Mouse (Mus musculus): ENCODE data around the gene BC030870. TPM values are rescaled to one million over a fixed set of nuclear protein-coding genes. Genes with fewer than 3 reads are reported as not detected.
"Not testable (repeated sequence)": the region's sequence is repeated elsewhere in the genome, so short reads cannot be mapped to it uniquely, and the experiment has no call there.

Gene BC030870
- polyA plus RNA-seq (2015; fragmentation: Nextera tagmentation; extraction: Ambion mirVana) = 0.10 TPM in 1 of 2 replicates, not detected in the other

DNA sequence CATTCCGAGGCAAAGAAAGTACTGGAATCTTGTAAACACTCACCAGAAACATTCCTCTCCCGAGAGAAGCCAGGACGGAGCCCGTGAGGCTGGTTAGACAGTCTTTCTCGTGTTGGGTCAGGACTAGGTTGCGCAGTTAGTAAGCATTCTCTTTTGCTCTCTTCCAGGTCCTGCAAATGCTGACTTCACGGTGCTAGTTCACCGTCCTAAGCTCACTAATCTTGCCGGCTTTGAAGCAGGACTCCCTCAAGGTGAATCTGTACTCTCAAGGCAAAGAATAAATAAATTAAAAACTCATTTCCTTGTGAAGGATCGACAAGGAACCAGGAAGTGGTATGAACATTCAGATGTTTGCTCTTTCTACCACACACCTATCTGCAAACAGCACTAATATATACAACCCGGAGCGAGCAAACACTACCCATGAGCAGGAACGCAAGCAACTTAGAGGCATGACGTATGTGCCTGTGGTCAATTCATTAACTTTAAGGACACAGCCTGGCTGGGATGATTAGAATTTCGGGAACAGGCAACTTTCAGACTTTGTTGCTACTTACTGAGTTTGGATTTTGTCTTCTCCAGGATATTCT, at the start of gene BC030870:
Gene BC030870, minus strand, starts transcription at position 365 of the 590 bp plus-strand sequence.
- no peak within 1 kb of the TSS for H3K4me2 ChIP-seq
- no peak within 1 kb of the TSS for H3K4me3 ChIP-seq (replicated peaks)
- 65% methylated on average over 15 of the region's 15 CpGs for WGBS (ENCODE audit: insufficient replicate concordance)
- H3K4me1 ChIP-seq (replicated peaks) = no peaks in the 10 kb centered on the region
- 0 out of 2 replicates have a peak, but pooled peaks cover 2% of the 10 kb centered on the region for H3K9me3 ChIP-seq (replicated peaks)
- H3K27me3 ChIP-seq = no peaks in the 10 kb centered on the region
- no peaks in the 10 kb centered on the region for H3K36me3 ChIP-seq (replicated peaks)
- no peak within 1 kb of the TSS for H3K27ac ChIP-seq (replicated peaks)
- H3K9ac ChIP-seq = no peak within 1 kb of the TSS
- no peak for ATAC-seq (ENCODE audit: insufficient read depth)

DNA sequence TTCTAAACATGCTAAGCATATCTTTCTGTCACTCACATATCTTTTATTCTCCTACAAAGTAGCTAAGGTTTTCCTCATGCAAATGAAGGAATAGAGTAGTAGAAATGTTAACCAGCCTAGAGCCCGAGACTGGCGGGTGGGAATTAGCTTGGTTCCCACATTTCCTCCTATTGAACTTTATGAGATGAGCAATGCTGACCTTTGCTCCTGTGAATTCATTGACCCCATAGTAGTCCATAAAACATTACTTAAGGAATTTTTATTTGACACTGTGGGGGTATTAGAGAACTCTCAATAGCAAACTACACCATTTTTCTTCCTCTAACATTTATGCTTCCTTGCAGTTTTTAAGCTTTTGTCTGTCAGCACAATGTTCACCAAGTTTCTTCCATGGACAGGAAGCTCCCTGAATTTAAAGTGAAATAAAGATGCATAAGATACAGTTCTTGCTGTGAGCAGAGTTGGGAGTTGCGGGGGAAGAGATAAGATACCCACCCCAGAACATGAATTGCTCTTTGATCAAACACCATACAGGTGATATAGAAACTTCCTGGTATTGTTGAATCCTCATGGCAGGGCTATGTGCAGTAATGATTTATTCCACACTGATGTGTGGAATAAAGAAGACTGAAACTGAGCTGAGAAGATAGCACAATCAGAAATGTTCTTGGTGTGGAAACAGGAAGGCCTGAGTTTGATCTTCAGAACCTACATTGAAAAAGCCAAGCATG, 45.5 kb upstream of the BC030870 start:
- Histone ChIP-seq H3K36me3 (replicated peaks) (no peaks in the 10 kb centered on the region), H3K4me2 (no peak overlapping the region), H3K9ac (no peak overlapping the region), H3K4me1 (replicated peaks) (no peaks in the 10 kb centered on the region), H3K27ac (replicated peaks) (no peak overlapping the region), H3K9me3 (replicated peaks) (no peaks in the 10 kb centered on the region), H3K4me3 (replicated peaks) (no peak overlapping the region), H3K27me3 (no peaks in the 10 kb centered on the region)
- no peak for ATAC-seq (ENCODE audit: insufficient read depth)
- WGBS (ENCODE audit: insufficient replicate concordance) = 46% methylated on average over 3 of the region's 3 CpGs

DNA sequence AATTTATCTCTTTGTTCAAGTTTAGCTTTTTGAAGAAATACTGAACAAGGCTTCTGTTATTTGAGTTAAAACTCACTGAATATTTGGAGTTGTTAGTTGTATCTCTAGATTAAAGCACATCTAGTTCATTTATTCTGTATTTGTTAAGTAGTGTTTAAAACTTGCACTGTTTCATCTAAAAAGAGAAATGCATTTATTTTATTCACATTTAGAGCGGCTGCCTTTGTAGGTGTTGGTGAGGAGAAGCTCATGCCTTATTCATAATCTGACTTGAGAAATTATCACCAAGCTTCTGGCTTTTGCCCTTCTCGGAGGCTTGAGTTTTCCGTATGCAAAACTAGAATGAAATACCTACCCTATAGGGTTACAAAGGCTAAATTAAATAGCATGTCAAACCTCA, 39.8 kb upstream of the BC030870 start:
- no peaks in the 10 kb centered on the region for H3K4me1 ChIP-seq (replicated peaks)
- H3K4me2 ChIP-seq = no peak overlapping the region
- H3K4me3 ChIP-seq (replicated peaks) = no peak overlapping the region
- WGBS (ENCODE audit: insufficient replicate concordance) = 75% methylated on average over 3 of the region's 3 CpGs
- no peaks in the 10 kb centered on the region for H3K36me3 ChIP-seq (replicated peaks)
- ATAC-seq (ENCODE audit: insufficient read depth) = no peak
- no peaks in the 10 kb centered on the region for H3K27me3 ChIP-seq
- no peak overlapping the region for H3K9ac ChIP-seq
- H3K27ac ChIP-seq (replicated peaks) = no peak overlapping the region
- H3K9me3 ChIP-seq (replicated peaks) = no peaks in the 10 kb centered on the region

DNA sequence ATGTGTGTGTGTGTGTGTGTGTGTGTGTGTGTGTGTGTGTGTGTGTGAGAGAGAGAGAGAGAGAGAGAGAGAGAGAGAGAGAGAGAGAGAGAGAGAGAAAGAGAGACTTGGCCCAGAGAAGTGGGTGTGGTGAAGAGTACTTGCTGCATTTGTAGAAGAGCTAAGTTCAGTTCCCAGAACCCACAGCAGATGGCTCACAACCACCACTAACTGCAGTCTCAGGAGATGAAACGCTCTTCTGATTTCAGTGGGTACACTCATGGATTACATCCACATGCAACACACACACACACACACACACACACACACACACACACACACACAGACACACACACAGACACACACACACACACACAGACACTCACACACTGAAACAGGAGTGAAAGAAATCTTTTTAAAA, 31.3 kb upstream of the BC030870 start:
- H3K4me2 ChIP-seq; H3K4me1 ChIP-seq (replicated peaks); H3K9ac ChIP-seq; H3K27ac ChIP-seq (replicated peaks); H3K36me3 ChIP-seq (replicated peaks); H3K9me3 ChIP-seq (replicated peaks); H3K27me3 ChIP-seq; ATAC-seq (ENCODE audit: insufficient read depth); H3K4me3 ChIP-seq (replicated peaks): not testable (repeated sequence)
- 42% methylated on average over 1 of the region's 1 CpGs for WGBS (ENCODE audit: insufficient replicate concordance)

DNA sequence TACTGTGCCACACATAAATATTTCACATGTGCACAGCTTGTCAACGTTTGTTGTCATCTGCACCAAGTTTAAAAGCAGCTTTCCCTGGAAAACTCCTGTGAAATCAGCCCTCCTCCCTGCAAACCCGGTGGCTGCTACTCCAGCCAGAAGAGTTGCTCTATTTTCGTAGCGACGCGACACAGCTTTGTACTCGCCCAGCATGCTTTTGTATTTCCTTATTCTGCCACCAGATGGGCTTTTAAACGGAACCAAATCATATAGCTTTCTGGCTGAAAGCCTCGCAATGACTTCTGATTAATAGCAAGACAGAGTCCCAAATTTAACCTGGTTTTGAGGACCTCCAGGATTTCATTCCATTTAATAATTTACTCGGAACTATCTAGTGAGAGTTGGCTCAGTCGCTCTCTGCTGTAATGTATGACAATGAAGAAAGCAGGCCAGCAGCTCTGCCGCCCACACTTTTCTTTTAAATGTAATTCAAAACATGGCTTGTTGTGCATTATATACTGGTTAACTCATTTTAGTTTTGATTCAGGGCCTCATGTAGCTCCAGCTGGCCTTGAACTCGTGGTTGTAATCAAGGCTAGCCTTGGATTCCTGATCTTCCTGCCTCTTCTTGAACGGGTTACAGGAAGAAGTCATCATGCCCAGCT, 29.9 kb upstream of the BC030870 start:
- no peak for ATAC-seq (ENCODE audit: insufficient read depth)
- Histone ChIP-seq H3K36me3 (replicated peaks) (no peaks in the 10 kb centered on the region), H3K4me2 (no peak overlapping the region), H3K9ac (no peak overlapping the region), H3K9me3 (replicated peaks) (0 out of 2 replicates have a peak, but pooled peaks cover 7% of the 10 kb centered on the region), H3K4me1 (replicated peaks) (no peaks in the 10 kb centered on the region), H3K4me3 (replicated peaks) (no peak overlapping the region), H3K27me3 (no peaks in the 10 kb centered on the region), H3K27ac (replicated peaks) (no peak overlapping the region)
- WGBS (ENCODE audit: insufficient replicate concordance) = 61% methylated on average over 14 of the region's 14 CpGs

DNA sequence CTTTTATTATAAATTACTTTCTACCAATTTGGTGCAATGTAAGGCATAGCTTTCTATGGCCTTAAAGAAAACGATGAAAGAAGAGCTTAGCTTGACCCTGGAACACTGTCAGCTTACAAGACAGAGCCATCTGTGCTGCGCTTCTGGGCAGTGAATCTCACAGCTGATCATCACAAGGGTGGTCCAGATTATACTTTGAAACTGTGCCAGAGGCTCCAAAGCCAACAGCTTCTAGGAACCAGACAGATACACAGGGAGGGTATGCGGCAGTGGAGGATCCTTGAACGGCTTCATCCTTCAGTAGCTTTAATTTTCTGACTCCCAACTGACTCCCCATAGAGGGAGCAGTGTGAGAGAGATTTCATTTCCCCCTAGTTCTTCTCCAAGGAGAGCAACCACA, 28.5 kb upstream of the BC030870 start:
- H3K27me3 ChIP-seq = no peaks in the 10 kb centered on the region
- WGBS (ENCODE audit: insufficient replicate concordance) = 79% methylated on average over 4 of the region's 4 CpGs
- 0 out of 2 replicates have a peak, but pooled peaks cover 7% of the 10 kb centered on the region for H3K9me3 ChIP-seq (replicated peaks)
- no peaks in the 10 kb centered on the region for H3K36me3 ChIP-seq (replicated peaks)
- no peak overlapping the region for H3K27ac ChIP-seq (replicated peaks)
- H3K4me3 ChIP-seq (replicated peaks) = no peak overlapping the region
- no peak overlapping the region for H3K4me2 ChIP-seq
- no peaks in the 10 kb centered on the region for H3K4me1 ChIP-seq (replicated peaks)
- H3K9ac ChIP-seq = no peak overlapping the region
- no peak for ATAC-seq (ENCODE audit: insufficient read depth)

DNA sequence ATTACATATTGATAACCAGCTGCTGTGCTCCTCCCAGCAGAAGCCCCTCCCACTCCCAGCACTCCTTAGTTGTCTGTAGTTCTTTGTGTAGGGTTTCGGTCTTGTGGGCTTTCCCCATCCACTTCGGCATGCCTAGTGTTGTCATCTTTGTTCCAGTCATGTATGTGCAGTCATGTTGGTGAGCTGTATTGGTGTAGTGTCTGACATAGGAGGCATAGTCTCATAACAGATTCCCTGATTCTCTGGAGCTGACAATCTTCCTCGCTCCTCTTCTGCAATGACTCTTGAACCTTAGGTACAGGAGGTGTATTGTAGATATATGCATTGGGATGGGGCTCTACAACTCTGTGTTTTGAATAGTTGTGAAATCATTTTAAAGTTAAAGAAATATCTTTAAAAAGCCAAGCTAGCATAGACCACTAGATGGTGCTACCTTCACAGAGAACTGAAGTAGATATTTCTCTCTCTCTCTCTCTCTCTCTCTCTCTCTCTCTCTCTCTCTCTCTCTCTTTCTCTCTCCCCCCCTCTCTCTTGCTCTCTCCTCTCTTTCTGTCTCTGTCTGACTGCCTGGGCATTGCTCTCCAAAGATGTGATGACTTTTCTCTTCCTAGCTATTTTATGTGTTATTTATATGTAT, 9.6 kb upstream of the BC030870 start:
- 41% methylated on average over 3 of the region's 3 CpGs for WGBS (ENCODE audit: insufficient replicate concordance)
- H3K36me3 ChIP-seq (replicated peaks) = no peaks in the 10 kb centered on the region
- no peaks in the 10 kb centered on the region for H3K27me3 ChIP-seq
- H3K9me3 ChIP-seq (replicated peaks) = no peaks in the 10 kb centered on the region
- H3K4me3 ChIP-seq (replicated peaks) = no peak overlapping the region
- no peaks in the 10 kb centered on the region for H3K4me1 ChIP-seq (replicated peaks)
- no peak overlapping the region for H3K4me2 ChIP-seq
- no peak for ATAC-seq (ENCODE audit: insufficient read depth)
- H3K27ac ChIP-seq (replicated peaks) = no peak overlapping the region
- H3K9ac ChIP-seq = no peak overlapping the region

DNA sequence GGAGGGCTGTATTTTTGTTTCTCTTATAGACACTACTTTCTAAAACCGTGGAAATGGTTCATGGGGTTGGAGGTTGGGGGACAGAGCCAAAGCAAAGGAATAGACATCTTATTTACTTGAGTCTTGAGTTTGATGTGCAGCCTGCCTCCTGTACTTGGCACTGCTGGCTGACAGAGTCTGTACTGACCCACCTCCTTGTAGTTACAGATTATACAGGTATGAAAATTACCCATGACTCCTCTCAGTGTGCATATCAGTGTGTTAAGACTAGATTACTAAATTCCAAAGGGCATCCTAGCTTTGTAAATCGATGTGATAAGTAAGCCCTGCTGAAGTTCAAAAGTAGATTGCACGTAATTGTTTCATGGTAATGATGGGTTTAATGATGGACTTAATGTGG, 2.9 kb downstream of the BC030870 start:
- ATAC-seq (ENCODE audit: insufficient read depth) = no peak
- no peak overlapping the region for H3K4me3 ChIP-seq (replicated peaks)
- H3K9ac ChIP-seq = no peak overlapping the region
- H3K4me2 ChIP-seq = no peak overlapping the region
- H3K27ac ChIP-seq (replicated peaks) = no peak overlapping the region
- WGBS (ENCODE audit: insufficient replicate concordance) = 52% methylated on average over 3 of the region's 3 CpGs
- H3K9me3 ChIP-seq (replicated peaks) = no peaks in the 10 kb centered on the region
- no peaks in the 10 kb centered on the region for H3K27me3 ChIP-seq
- no peaks in the 10 kb centered on the region for H3K4me1 ChIP-seq (replicated peaks)
- H3K36me3 ChIP-seq (replicated peaks) = no peaks in the 10 kb centered on the region

DNA sequence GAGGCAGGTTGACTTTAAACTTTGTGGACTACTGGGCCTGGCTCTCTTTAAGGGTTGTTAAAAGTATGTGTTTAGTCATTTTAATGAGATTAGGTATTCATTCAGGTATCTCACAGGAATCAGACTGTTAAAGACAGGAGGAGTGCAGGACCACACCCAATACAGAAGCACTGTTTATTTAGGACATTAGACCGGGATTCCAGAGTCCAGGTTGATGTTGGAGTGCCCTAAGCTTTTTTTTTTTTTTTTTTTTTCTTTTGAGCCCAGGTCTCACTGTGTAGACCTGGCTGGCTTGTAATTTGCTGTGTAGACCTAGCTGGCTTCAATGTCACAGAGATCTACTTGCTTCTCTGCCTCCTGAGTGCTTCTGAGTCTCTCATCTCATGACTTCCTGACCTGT, 3.3 kb downstream of the BC030870 start:
- Histone ChIP-seq H3K4me1 (replicated peaks) (no peaks in the 10 kb centered on the region), H3K9ac (no peak overlapping the region), H3K36me3 (replicated peaks) (no peaks in the 10 kb centered on the region), H3K9me3 (replicated peaks) (no peaks in the 10 kb centered on the region), H3K27ac (replicated peaks) (no peak overlapping the region), H3K27me3 (no peaks in the 10 kb centered on the region), H3K4me2 (no peak overlapping the region), H3K4me3 (replicated peaks) (no peak overlapping the region)
- 45% methylated on average over 1 of the region's 1 CpGs for WGBS (ENCODE audit: insufficient replicate concordance)
- ATAC-seq (ENCODE audit: insufficient read depth) = no peak

DNA sequence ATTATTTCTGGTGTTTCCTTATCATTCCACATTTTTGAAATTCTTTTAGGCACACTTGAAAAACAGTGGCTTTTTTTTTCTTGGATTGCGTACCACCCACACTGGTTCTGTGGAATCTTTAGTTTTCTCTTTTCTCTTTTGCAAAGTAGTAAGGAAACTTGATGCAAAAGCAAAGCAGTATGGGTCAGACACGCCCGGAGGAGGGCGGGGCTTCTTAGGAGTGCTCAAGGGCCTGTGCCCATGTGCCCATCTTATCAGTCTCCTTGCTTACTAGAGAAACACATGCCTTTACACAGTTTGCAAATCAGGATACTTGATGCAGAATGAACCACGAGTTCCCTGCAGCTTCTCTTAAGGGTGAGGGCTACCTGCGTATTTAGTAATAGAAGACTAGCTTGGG, 17.3 kb downstream of the BC030870 start:
- Histone ChIP-seq H3K9me3 (replicated peaks) (no peaks in the 10 kb centered on the region), H3K4me1 (replicated peaks) (no peaks in the 10 kb centered on the region), H3K4me2 (no peak overlapping the region), H3K36me3 (replicated peaks) (no peaks in the 10 kb centered on the region), H3K27me3 (no peaks in the 10 kb centered on the region), H3K4me3 (replicated peaks) (no peak overlapping the region), H3K27ac (replicated peaks) (no peak overlapping the region), H3K9ac (no peak overlapping the region)
- WGBS (ENCODE audit: insufficient replicate concordance) = 65% methylated on average over 6 of the region's 6 CpGs
- no peak for ATAC-seq (ENCODE audit: insufficient read depth)

DNA sequence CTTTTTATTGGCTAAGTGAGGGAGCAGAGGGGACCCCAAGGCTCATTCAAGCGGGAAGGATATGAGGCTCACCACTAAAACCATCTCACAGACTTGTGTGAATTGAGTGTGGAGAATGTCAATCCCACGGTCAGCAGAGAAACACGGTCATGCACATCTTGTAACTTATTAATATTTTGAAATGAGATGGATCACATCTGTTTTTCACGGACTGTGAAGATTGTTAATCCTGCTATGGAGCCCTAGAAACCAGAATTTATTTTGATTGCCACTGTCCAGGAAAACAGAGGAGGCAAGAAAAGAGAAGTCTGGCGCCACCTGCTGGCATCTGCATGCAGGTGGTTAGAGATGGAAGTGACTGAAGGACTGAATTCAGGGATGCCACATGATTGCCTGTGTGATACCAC, 19.1 kb downstream of the BC030870 start:
- Histone ChIP-seq H3K4me2 (no peak overlapping the region), H3K27ac (replicated peaks) (no peak overlapping the region), H3K4me3 (replicated peaks) (no peak overlapping the region), H3K9ac (no peak overlapping the region), H3K27me3 (no peaks in the 10 kb centered on the region), H3K9me3 (replicated peaks) (no peaks in the 10 kb centered on the region), H3K36me3 (replicated peaks) (no peaks in the 10 kb centered on the region), H3K4me1 (replicated peaks) (no peaks in the 10 kb centered on the region)
- 31% methylated on average over 5 of the region's 5 CpGs for WGBS (ENCODE audit: insufficient replicate concordance)
- ATAC-seq (ENCODE audit: insufficient read depth) = no peak
